Mouse (Mus musculus) MEL-GATA-1-ER (cell line): ENCODE results near the gene Ttc24.

Experiments
- DNase-seq: peaks from one replicate; pipeline ENCODE4 v3.0.0-alpha.2; 2012; ENCODE audit warnings: low read depth; ENCODE audit errors: extremely low read depth

The Ttc24 gene

GRCm38 (mm10) chr3:88078204-88078603 is at the start of gene Ttc24:
Gene Ttc24, minus strand, starts transcription at chr3:88078304.
- no peak for DNase-seq

DNA sequence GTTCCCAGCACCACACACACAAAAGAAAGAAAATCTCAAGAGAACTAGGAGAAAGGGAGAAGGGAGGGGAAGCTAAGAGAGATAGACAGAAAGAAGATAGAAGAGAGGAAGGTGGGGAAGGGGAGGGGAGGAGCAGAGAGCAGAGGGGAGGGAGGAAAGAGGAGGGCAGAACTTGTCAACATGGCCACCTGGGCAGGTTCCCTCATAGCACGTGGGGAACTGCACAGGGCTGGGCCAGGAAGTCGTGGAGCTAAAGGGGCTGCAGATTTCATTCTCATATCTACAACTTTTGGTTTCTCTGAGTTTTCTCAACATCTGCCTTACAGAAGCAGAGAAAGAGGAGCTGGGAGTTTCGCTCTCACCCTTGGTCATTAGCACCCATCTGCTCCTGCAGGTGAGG is 49.5 kb upstream of the Ttc24 start:
- DNase-seq = no peak

DNA sequence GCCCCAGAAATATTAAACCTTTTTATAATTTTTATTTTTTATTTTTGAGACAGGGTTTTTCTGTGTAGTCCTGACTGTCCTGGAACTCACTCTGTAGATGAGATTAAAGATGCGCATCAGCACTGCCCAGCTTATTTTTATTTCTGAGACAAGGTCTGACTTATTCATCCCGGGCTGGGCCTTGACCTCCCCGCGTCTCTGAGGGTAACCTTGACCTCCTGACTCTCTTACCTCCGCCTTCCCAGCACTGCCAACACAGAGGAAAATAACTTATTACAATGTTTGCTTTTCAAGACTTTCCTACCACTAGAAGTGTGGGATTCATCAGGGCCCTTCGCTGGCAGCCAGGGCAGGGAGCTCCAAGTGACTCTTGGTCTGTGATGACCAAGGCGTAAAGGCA is 48.1 kb upstream of the Ttc24 start:
- no peak for DNase-seq

GRCm38 (mm10) chr3:88125195-88125594 is 47.1 kb upstream of the Ttc24 start:
- no peak for DNase-seq

DNA sequence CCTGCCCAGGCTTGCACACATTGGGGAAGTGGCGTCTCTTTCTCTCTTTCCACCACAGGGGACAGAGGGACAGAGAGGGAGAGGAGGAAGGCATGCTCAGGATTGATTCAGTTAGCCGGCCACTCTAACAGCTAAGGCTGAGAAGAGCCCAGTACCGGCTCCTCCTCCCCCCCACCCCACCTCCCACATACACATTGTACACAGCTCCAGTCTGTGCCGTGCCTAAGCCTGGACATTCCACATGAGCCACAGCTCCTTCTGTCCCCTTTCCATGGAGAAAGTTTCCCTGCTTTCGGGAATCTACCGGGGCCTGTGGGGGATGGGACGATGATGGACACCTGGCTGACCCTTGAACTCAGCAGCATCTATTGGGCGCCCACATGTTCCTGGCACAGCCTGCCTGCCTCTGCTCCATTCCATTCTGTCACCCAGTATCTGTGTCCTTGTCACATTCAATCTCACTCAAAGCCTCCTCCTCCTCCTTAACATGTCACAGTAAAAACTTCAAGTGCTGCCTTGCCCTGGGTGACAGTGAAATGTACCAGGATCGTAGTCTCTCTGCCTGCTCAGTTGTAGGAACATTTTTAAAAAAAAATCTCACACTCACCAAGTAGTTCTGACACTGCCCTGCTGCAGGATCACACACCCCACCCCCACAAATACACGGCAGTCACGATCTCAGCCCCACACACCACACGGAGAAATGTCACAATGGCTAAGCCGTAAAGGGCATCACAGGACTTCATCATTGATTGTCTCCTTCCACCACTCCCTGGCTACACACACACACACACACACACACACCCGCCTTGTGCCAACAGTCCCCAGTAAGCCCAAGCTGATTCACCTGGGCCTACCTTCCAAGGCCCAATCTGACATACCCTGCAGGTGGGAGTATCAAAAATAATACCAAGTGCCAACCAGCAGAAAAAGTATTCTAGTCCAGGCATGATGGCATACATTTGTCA is 43.3 kb upstream of the Ttc24 start:
- no peak for DNase-seq

- DNase-seq = no peak
Measured at GRCm38 (mm10) chr3:88120117-88120651, 42.1 kb upstream of the Ttc24 start.

- DNase-seq = no peak
Measured at GRCm38 (mm10) chr3:88114396-88114795, 36.3 kb upstream of the Ttc24 start.

DNA sequence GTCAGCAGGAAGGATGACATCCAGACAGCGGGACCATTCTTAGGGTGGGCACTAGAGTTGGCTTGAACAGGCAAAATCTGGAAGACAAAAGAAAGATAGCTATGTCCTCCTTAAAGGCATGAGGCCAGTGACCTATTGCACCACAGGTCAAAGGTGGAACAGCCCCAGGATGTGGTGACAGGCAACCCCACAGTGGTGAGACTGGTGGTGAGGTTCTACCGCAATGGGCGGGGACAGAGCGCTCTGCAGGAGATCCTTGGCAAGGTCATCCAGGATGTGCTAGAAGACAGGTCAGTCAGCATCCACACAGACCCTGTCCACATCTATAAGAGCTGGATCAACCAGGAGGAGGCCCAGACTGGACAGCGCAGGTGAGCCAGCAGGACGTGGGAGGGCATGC is 31.0 kb upstream of the Ttc24 start:
- DNase-seq = no peak

GRCm38 (mm10) chr3:88106126-88106525 is 28.0 kb upstream of the Ttc24 start:
- DNase-seq = no peak

DNA sequence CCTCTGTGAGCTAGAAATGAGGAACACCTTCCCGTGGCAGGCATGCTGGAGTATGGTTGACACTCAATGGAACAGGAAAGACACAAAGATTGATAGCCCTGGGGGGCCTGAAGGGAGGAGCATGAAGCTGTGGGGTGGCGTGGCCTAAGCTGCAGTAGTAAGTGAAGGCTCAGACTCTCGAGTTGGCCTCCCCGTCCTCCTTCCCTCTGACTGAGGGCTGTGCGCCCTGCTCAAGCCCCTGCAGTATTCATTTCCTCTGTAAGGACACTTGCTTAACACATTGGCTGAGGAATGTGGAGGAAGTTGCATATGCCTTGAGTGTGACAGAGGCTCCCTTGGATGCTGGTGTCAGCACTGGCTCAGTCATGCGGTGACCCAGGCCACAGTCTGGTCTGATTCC is 24.5 kb upstream of the Ttc24 start:
- no peak for DNase-seq

DNA sequence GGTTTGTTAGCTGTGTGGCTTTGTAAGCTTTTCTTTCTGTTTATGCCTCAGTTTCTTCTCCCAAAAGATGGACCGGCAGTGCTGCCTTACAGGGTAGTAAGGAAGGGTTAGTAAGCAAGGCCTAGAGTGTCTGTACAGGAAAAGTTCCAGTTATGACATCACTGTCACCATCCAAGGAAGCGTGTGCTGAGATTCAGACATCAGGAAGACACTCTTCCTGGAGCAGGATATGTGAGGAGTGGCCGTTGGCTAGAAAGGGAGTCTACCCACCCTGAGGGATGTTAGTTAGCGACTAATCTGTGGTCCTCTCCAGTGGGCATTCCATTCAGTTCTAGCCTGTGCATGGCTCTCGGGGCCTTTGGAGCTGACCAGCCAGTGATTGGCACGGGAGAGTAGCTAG is 24.1 kb upstream of the Ttc24 start:
- DNase-seq = no peak

DNA sequence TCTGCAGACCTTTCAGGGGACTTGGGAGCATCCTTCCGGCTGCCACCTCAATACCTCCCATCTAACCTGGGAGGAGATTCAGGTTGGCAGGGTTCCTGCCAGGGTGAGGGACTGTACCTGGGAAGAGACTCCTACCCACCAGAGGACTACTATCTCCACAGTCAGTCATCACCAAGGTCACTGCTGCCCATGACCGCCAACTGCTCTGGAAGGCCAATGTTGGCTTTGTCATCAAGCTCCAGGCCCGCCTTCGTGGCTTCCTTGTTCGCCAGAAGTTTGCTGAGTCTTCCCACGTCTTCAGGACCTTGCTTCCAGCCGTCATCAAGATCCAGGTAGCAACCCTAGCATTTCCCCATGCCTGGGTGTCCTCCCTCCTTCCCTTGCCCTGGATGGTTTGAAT is 23.6 kb upstream of the Ttc24 start:
- DNase-seq = no peak

GRCm38 (mm10) chr3:88100251-88100650 is 22.1 kb upstream of the Ttc24 start:
- no peak for DNase-seq

- no peak for DNase-seq
Measured at GRCm38 (mm10) chr3:88097666-88098065, 19.6 kb upstream of the Ttc24 start.

GRCm38 (mm10) chr3:88094126-88094525 is 16.0 kb upstream of the Ttc24 start:
- no peak for DNase-seq

GRCm38 (mm10) chr3:88090616-88091015 is 12.5 kb upstream of the Ttc24 start:
- DNase-seq = no peak

- DNase-seq = no peak
Measured at GRCm38 (mm10) chr3:88090106-88090505, 12.0 kb upstream of the Ttc24 start.

DNA sequence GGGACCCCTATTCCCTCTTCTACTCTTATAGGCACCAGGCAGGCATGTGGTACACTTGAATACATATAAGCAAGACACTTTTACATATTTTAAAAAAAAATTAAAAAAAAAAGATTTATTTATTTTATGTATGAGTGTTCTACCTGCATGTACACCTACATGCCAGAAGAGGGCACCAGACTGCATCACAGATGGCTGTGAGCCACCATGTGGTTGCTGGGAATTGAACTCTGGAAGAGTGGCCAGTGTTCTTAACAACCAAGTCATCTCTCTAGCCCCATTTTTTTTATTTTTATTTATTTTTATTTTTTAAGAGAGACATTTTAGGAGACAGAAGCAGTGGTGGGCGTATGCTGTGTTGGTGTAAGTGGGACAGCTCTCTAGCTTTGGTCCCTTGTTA is 9.6 kb upstream of the Ttc24 start:
- DNase-seq = peak; percentile 34

GRCm38 (mm10) chr3:88085459-88085858 is 7.4 kb upstream of the Ttc24 start:
- no peak for DNase-seq

DNA sequence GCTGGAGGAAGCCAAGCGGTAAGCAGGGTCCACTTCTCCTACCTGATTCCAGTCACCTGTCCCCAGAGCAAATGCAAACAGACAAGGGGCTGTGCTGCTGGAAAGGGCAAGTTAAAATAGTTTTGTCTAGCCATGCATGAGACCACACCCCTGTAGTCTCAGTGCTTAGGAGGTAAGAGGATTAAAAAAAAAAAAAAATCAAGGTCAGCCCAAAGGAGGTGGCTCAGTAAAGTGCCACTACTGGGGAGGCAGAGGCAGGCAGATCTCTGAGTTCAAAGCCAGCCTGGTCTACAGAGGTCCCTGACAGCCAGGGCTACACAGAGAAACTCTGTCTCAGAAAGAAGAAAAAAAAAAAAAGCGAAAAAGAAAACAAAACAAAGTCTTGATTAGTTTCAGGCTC is 5.9 kb upstream of the Ttc24 start:
- no peak for DNase-seq

GRCm38 (mm10) chr3:88082663-88083062 is 4.6 kb upstream of the Ttc24 start:
- peak; percentile 55 for DNase-seq

DNA sequence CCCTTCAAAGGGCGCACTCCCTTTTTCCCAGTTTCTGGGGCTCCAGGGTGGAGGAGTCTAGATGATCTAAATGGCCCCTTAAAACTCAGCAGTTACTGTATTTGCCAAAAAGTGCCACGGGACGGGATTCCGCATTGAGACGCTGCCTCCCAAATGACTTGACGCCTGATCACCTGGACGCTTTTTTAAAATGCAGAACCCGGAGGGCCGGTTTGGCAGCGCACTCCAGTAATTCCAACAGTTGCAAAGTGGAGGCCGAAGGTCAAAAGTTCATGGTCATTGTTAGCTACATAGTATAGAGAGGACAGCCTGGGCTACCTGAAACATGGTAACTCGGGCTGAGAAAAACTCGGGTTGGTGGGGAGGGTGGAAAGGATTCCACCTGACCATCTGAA is 4.1 kb upstream of the Ttc24 start:
- DNase-seq = no peak
